Mouse (Mus musculus) ovary, postnatal 14 days (tissue): ENCODE measurements around the gene Srsf12.

ENCODE experiments used
- DNase-seq: peaks from one replicate; pipeline ENCODE4 v3.0.0; 2022; ENCODE audit warnings: low spot score

The Srsf12 gene

DNA sequence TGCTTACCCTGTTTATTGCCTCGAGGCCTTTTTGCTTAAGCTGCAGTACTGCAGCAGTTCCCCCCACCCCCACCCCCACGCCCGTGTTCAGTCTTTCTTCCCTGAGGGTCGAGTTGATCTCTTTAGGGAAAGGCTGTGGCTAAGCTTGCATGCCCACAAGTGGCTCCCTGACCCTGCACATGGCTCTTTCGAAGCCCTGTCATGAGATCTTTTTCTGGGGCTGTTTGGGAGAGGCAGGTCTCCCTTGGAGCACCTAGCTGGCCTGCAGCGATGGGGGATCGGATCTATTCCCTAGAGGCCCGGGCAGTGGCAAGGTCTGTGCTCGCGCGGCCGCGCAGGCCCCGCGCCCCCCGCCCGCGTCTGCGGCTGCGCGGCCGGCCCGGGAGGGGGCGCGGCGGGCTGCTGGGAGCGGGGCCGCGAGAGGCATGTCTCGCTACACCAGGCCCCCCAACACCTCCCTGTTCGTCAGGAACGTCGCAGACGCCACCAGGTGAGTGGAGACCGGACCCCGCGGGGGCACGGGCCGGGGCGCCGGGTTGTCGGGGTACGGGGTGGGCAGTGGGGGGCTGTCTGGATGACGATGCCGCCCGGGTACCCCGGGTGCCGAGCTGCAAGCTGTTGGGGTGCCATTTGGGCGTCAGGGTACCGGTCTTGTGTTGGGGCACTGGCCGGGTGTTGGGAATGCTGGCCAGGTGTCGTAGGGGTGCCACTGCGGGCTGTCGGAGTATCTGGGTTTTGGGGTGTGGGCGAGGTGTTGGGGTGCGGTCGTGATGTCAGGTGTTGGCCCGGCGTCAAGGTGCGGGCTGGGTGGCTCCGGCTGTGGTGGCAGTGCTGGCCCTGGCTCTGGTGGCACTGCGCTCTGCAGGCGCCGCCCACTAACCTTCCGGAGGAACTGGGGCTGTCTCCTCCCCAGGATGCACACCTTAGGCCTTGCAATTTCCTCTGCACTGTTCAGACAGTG is at the start of gene Srsf12:
Gene Srsf12 (plus strand): TSS at position 111 of the 961 bp plus-strand sequence.
- DNase-seq, result peak; percentile 14

GRCm38 (mm10) chr4:33183477-33183876 is 25.3 kb upstream of the Srsf12 start:
- DNase-seq, result no peak

DNA sequence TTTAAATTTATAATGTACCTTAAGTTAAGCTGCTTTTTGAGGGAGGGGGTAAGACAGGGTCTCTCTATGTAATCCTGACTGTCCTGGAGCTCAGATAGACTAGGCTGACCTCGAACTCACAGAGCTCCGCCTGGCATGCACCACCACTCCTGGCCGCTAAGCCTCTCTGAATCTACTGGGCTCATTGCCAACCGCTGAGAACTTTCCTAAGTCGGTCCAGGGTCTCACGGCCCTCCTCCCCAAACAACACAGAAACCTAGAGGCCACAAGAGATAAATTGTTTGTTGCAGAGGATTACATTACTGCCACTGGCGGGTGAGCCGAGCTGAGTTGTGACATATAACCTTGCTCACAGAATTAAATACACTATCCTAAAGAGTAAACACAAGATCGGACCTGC is 20.6 kb upstream of the Srsf12 start:
- DNase-seq, result peak; percentile 40

- DNase-seq, result peak; percentile 85
Measured at GRCm38 (mm10) chr4:33188781-33189734, 19.7 kb upstream of the Srsf12 start.

- DNase-seq, result no peak
Measured at GRCm38 (mm10) chr4:33189735-33190036, 19.1 kb upstream of the Srsf12 start, which contains the start of gene Pm20d2. Gene Pm20d2, minus strand, starts transcription at chr4:33189737.

DNA sequence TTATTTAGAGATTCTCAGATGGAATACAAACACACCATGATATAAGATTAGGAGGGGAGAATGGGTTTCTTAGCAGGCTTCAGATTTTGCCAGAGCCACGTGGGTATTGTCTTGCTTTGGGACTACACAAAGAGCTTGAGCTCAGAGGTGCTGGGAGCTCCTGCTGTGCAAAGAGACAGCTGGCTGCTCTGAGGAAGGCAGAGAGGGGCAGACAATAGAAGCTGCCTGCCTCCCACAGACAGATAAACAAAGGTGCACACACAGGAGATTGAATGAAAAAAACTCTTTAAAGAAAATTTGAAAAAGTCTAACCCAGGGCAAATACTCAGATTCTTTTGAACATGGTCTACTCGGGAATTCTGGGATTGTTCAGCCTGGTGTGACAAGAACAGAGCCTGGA is 10.7 kb upstream of the Srsf12 start:
- no peak for DNase-seq

DNA sequence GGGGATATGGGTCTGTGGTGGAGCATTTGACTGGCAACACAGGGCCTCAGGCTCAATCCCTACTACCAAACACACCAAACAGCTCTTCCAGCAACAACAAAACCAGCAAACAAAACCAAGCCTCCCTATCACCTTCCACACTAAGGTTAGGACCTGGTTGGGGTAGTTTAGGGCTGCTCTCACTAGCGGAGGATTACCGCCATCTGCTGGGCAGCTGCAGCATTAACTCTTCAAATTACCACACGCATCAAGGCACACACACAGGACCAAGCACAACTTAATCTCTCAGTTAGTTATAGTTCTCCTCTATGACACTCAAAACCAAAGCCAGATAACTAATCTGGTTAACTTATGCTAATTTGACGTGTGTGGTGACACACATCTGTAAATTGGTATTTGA is 4.1 kb upstream of the Srsf12 start:
- peak; percentile 34 for DNase-seq

DNA sequence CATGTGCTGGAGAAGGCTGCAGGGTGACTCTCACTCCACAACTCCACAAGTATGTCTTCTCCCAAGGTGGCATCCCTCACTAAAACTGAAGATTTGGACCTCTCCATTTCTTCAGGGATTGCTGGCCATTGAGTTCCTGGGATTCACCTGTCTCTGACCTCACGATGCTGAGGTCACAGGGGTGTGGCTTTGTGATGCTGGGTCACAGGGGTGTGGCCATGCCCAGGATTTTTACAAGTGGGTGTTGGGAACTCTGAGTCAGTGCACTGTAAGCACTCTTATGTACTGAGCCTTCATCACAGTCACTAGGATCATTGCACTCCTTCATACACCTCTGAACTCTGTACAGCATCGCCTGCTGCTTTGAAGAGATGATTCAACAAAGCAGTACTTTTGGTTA is 1.2 kb upstream of the Srsf12 start:
- DNase-seq, result no peak

DNA sequence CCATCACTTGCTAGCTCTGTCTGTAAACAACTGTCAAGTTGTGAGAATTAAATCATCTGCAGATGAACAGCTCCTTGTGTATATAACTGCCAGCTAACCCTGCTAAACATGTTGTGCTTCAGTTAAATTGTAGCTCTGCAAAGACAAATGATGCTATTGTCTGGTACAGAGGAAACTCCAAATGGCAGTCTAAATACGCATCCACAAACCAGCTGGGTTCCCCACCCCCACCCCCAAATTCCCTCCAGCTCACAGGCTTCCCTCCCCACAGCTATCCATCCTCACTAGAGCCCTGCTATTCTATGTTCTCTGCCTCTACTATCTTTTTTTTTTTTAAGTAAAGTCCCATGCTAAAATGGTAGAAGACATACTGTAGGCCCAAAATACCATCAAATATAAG is 13.1 kb downstream of the Srsf12 start:
- DNase-seq, result no peak

DNA sequence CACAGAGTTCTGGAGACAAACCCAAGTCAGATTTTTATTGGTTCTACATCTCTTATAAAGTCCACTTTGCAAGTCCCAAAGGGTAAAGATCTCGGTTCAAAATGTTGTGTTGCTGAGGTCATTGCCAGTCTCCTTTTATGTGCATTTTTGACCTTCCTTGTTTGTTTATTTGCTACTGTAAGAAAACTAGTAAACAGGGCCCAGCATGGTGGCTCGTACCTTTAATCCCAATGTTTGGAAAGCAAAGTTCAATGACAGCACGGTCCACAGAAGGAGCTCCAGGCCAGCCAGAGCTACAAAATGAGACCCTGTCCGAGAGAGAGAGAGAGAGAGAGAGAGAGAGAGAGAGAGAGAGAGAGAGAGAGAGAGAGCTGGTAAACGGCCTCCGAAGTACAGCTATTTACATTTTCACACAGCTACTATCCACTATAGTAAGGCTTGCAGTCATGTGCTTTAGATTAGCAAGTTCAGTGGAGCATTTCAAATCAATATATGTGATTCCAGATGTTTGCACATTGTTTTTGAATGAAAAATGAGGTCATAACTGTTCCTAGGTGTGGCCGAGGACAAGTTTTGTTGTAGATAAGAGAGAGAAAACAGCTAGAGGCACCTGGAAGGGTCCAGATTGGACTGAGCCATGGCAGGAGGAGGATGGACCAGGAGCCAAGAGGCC is 15.3 kb downstream of the Srsf12 start:
- no peak for DNase-seq

- DNase-seq, result no peak
Measured at GRCm38 (mm10) chr4:33227164-33227563, 18.4 kb downstream of the Srsf12 start.

- DNase-seq, result no peak
Measured at GRCm38 (mm10) chr4:33229639-33230038, 20.8 kb downstream of the Srsf12 start.

GRCm38 (mm10) chr4:33230881-33231280 is 22.1 kb downstream of the Srsf12 start:
- no peak for DNase-seq

DNA sequence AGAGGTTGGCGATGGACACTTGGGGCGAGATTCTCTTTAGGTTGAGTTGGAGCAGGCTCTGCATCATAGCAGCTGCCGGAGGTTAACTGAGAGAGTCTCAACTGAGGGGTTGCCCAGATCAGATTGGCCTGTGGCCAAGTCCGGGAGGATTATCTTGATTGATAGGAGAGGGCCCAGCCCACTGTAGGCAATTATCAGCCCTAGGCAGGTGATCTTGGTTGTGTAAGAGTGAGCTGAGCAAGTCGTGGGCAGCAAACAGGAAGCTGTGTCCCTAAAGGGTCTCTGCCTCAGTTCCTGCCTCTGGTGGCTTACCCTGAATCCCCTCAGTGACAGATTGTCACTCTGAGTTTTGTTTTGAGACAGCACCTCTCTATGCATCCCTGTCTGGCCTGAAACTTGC is 33.7 kb downstream of the Srsf12 start:
- no peak for DNase-seq

DNA sequence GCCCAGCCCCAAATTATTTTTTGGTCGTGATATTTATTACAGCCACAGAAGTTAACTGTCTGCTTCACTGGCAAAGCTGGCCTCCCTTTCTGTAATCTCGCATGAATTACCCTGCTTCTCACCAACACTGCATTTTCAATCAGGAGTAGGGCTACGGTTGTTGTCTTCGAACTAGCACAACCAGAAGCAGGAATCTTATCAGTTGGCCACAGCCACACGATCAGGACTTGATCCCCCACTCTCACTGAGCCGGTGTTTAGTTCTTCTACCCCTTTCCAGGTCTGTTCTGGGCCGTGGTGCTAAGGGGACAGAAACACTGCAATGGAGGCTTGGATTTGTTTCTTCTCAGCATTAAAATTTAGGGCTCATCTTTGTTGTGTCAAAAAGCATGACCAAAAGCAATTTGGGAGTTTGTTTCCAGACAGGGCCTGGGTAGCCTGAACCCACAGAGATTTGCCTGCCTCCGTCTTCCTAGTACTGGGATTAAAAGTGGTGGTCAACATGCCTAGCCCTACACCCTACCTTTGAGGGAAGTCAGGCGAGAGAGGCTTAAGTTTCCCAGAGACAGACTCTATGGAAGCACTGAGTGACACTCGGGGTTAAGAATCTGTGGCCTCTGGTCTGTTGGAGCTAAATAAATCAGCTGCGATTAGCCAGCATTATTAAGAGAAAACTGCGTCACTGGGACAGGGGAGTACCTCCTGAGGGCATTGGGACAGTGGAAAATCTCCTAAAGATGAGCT is 34.4 kb downstream of the Srsf12 start:
- DNase-seq, result no peak

DNA sequence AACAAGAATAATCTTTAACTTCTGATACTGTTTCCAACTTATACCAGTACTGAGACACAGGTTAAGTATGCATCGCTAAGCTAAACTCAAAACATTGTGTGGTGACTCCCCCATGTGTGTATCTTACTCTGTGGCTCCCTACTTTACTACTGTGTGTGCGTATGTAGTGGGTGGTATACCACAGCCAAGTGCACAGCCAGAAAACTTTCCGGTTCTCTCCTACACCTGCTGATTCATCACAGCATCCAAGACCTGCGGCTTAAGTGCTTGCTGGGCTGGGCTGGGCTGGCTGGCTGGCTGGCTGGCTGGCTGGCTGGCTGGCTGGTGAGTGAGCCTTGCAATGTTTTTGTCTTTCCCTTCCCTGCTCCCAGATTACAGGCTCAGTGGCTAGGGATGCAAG is 35.1 kb downstream of the Srsf12 start:
- no peak for DNase-seq

GRCm38 (mm10) chr4:33245853-33246395 is 37.1 kb downstream of the Srsf12 start:
- DNase-seq, result no peak

DNA sequence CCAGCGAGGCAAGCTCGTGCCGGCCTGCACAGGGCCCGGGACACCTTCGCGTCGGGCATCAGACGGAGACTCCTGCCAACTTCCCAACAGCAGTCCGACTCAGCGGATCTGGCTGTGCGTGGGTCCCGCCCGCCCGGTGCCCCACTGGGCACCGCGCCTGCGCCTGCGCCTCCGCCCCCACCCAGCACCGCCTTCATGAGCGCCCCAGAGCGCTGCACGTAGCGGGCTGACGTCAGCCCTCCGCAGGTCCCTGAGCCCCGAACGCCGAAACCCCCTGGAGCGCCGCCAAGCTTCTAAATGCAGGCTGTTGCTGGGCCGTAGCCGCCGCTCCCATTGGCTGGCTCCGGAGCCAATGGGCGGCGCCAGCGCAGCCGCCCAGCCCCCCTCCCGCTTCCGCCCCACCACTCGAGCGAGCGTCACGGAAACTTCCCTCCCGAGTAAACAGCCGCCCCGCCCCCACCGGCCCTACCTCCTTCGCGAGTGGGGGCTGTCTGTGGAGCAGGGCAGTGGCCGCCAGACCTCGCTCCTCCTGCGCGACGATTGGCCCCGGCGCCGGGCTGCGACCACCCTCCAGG is 38.8 kb downstream of the Srsf12 start:
- DNase-seq, result peak; percentile 98

DNA sequence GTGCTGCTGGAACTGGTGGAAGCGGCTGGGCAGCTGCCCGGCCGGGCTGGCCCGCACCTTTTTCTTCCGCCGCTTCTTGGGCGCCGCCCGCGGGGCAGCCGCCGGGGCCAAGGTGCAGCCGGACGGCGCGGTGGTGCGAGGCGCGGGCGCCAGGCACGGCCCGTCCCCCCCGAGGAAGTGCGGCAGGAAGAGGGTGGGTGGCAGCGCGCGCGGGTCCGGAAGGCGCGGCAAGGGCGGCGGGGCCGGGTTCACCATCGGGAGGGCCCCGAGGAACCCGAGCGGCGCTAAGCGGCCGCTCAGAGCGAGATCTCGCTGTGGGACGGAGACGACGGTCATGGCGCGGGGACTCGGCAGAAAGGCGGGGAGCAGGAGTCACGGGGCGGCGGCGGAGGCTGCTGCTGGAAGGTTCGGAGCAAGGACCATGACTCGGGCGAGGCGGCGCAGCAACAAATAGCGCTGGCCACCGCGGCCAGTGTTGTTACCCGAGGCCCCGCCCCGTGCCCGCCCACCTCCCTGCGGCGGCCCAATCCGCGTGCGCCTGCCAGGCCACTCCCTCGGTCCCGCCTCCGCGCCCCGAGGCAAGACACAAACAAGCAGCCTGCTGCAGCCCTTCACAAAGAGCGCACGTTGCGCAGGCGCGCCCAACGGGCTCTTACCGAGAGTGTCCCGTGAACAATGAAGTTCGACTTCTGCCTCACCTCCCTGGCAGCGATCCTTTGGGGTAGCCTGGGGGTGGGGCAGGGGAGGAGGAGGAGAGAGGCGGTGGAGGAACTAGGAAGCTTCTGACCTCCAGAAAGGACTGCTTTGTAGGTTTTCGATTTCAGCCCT is 39.5 kb downstream of the Srsf12 start:
- DNase-seq, result peak; percentile 96

- no peak for DNase-seq
Measured at GRCm38 (mm10) chr4:33248915-33249314, 40.1 kb downstream of the Srsf12 start.
